Mouse (Mus musculus) heart, embryonic 11.5 days (tissue): Measurements from ENCODE around the gene Cpxm2. TPM values are rescaled to one million over a fixed set of nuclear protein-coding genes. Genes with fewer than 3 reads are reported as not detected.

Experiments used
- ATAC-seq: fragments of 200-750 bp; cut with Nextera tagmentation; replicated peaks from 2 replicates; pipeline ENCODE4 v1.8.0; 2017; ENCODE audit warnings: moderate library complexity; ENCODE audit not compliant: insufficient number of reproducible peaks, low FRiP score, low TSS enrichment
- H3K27ac ChIP-seq: fragments of 300-500 bp; sonication (generic); 2 replicates; pipeline ENCODE4 v1.5.1; 2014; ENCODE audit warnings: mild to moderate bottlenecking, low read depth, low read length
- H3K27me3 ChIP-seq: fragments of 300-500 bp; sonication (generic); 2 replicates; pipeline ENCODE4 v1.6.1; 2014; ENCODE audit warnings: mild to moderate bottlenecking, low read length, mixed read lengths; ENCODE audit not compliant: control insufficient read depth, insufficient read depth
- H3K36me3 ChIP-seq: fragments of 300-500 bp; sonication (generic); 2 replicates; pipeline ENCODE4 v1.6.1; 2014; ENCODE audit warnings: mild to moderate bottlenecking, low read length, moderate library complexity, mixed read lengths; ENCODE audit not compliant: control insufficient read depth, insufficient read depth
- H3K4me1 ChIP-seq: fragments of 300-500 bp; sonication (generic); 2 replicates; pipeline ENCODE4 v1.6.1; 2014; ENCODE audit warnings: low read length; ENCODE audit not compliant: control insufficient read depth, insufficient read depth
- H3K4me2 ChIP-seq: fragments of 300-500 bp; sonication (generic); 2 replicates; pipeline ENCODE4 v1.6.1; 2014; ENCODE audit warnings: mild to moderate bottlenecking, moderate library complexity
- H3K4me3 ChIP-seq: fragments of 300-500 bp; sonication (generic); 2 replicates; pipeline ENCODE4 v1.5.1; 2014; ENCODE audit warnings: low read depth, low read length
- H3K9ac ChIP-seq: fragments of 300-500 bp; sonication (generic); 2 replicates; pipeline ENCODE4 v1.6.1; 2014; ENCODE audit warnings: mild to moderate bottlenecking, low read depth, low read length, moderate library complexity
- H3K9me3 ChIP-seq: fragments of 300-500 bp; sonication (generic); replicated peaks from 2 replicates; pipeline ENCODE4 v1.6.1; 2016; ENCODE audit warnings: low read length; ENCODE audit not compliant: control insufficient read depth
- WGBS: fragments of 180-500 bp; shearing (Covaris S2); extraction: QIAGEN DNeasy Blood & Tissue Kit; methylation state at CpG from one replicate; pipeline ENCODE4 v1.1.7; 2014; ENCODE audit not compliant: insufficient replicate concordance; 5-methylcytosine and 5-hydroxymethylcytosine counted together
- polyA plus RNA-seq: library from polyadenylated mRNA; unstranded; fragments of >200 nt; fragmentation: Nextera tagmentation; extraction: Ambion mirVana; gene quantifications from 2 replicates; pipeline ENCODE4 v1.2.1, GENCODE M21; 2014

Cpxm2 gene
- polyA plus RNA-seq, 1 experiment from 2014 or later = not detected

DNA sequence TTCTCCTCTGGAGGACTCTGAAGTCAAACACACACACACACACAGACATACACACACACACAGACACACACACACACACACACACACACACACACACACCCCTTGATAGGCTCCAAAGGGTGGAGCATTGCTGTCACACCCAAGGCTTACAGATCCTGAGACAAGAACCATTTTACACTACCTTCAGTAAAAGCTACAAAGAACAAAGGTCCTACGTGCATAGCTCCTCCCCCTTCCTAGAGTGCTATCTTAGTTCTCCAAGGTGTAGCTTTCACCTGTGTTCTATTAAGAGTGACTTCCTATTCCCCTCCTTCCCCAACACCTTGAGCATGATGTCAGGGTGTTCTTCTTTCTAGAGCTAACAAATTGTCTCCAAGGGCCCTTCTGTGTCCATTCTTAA is 78.7 kb downstream of the Cpxm2 start:
- ATAC-seq = no peak
- Histone ChIP-seq H3K36me3 (no peaks in the 10 kb centered on the region), H3K27ac (no peak overlapping the region), H3K4me1 (no peaks in the 10 kb centered on the region), H3K27me3 (0 out of 2 replicates have a peak, but pooled peaks cover 2% of the 10 kb centered on the region), H3K4me2 (no peak overlapping the region), H3K4me3 (no peak overlapping the region), H3K9ac (no peak overlapping the region), H3K9me3 (no peaks in the 10 kb centered on the region)
- 67% methylated on average over 1 of the region's 1 CpGs for WGBS

DNA sequence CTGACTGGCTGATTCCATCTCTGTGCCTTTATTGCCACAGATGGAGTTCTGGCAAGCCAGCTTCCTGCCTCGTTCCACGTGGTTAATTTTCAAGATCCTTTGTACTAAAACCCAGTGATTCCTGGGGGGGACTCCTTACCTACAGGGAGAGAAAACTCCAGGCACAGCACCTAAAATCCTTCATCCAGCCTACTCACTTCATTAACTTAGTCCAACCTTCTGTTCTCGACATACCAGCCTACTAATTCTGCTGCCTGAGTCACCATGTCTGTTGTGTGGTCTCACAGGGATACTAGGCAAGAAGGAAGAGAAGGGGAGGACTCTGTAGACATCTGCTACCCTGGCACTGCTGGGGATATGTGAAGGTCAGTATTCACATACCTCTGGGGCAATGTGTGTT is 80.0 kb downstream of the Cpxm2 start:
- H3K9me3 ChIP-seq = no peaks in the 10 kb centered on the region
- 0 out of 2 replicates have a peak, but pooled peaks cover 2% of the 10 kb centered on the region for H3K27me3 ChIP-seq
- no peaks in the 10 kb centered on the region for H3K4me1 ChIP-seq
- no peak overlapping the region for H3K27ac ChIP-seq
- no peak overlapping the region for H3K4me3 ChIP-seq
- no peak for ATAC-seq
- H3K36me3 ChIP-seq = no peaks in the 10 kb centered on the region
- no peak overlapping the region for H3K4me2 ChIP-seq
- WGBS = 64% methylated on average over 3 of the region's 3 CpGs
- H3K9ac ChIP-seq = no peak overlapping the region

DNA sequence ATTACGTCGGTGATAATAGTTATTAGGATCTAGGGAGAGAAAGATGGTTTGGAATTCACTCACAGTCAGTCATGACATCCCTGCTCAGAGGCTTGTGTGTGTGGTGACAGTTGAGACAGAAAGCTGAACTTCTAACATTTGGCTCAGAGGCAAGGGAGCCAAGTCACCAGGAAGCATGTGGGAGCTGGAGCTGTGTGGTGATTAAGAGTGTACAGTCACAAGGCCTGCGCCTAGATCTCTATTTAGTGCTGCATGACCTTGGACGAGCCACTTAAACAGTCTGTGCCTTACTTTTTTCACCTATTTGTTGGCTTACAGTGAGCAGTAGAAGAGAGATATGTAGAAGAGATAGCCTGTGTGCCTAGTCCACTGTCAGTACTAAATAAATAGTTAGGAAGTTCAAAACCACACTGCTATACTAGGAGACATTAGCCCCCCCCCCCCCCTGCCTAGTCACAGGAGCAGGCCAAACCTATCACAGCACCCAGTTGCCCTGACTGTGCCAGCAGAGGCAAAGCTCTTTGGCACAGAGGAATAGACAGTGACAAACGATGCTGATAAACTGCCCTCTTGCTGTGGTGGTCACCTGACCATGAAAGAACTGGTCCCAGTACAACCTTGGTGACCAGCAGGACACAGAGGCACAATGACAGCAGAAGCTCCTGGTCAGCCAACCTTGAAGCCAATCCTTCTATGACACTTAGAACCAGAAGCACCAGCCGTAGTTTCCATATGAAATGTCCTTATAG is 83.5 kb downstream of the Cpxm2 start:
- Histone ChIP-seq H3K36me3 (no peaks in the 10 kb centered on the region), H3K4me3 (no peak overlapping the region), H3K27ac (no peak overlapping the region), H3K4me1 (no peaks in the 10 kb centered on the region), H3K9me3 (no peaks in the 10 kb centered on the region), H3K4me2 (no peak overlapping the region), H3K9ac (no peak overlapping the region), H3K27me3 (no peaks in the 10 kb centered on the region; the same call in 1 of the 2 replicates)
- 73% methylated on average over 6 of the region's 6 CpGs for WGBS
- ATAC-seq = no peak

DNA sequence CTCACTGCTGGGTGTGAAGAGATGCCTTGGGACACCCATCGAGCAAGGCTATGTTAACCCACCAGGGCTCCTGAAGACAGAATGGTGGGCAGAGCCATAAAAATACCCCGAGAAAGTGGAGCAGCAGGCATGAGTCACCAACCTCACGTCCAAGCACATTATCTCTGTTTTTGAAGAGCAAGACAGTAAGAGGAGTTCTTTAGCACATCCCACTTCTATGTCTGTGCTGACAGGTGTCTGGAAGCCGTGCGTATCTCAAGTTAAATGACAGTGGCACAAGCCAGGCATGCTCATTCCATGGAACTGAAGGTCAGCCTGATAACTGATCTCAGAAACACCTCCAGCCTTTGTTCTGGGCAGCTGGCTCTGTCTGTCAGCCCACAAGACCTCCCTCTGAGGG is 86.6 kb downstream of the Cpxm2 start:
- no peak for ATAC-seq

DNA sequence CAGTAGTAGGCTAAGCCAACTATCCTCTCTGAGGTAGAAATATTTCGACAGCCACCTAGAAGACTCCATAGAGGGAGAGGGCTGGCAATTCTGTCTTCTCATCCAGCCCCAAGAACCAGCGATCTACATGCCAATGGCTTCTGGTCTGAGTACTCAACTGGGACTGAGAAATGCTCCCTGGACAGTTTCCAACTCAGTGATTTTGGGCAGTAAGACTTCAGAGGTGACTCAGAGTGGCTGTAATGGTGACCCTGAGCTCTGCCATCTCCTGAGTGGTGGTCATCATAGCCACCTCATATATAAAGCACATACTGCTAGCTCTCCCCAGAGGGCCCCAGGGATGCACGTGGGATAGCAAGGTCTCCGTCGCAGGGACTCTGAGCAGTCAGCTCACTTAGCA is 87.0 kb downstream of the Cpxm2 start:
- Histone ChIP-seq H3K4me3 (no peak overlapping the region), H3K9ac (no peak overlapping the region), H3K9me3 (no peaks in the 10 kb centered on the region), H3K36me3 (no peaks in the 10 kb centered on the region), H3K27me3 (peaks cover 3% of the 10 kb centered on the region; the same call in 1 of the 2 replicates), H3K27ac (no peak overlapping the region), H3K4me2 (no peak overlapping the region), H3K4me1 (no peaks in the 10 kb centered on the region)
- no peak for ATAC-seq
- WGBS = 80% methylated on average over 5 of the region's 5 CpGs

More for the DNA sequence above, 86.6 kb downstream of the Cpxm2 start:
- peaks cover 3% of the 10 kb centered on the region; the same call in 1 of the 2 replicates for H3K27me3 ChIP-seq
- H3K4me2 ChIP-seq = no peak overlapping the region
- H3K4me1 ChIP-seq = no peaks in the 10 kb centered on the region
- H3K9me3 ChIP-seq = no peaks in the 10 kb centered on the region
- WGBS = 54% methylated on average over 5 of the region's 5 CpGs
- H3K36me3 ChIP-seq = no peaks in the 10 kb centered on the region
- no peak overlapping the region for H3K27ac ChIP-seq
- no peak overlapping the region for H3K4me3 ChIP-seq
- H3K9ac ChIP-seq = no peak overlapping the region

DNA sequence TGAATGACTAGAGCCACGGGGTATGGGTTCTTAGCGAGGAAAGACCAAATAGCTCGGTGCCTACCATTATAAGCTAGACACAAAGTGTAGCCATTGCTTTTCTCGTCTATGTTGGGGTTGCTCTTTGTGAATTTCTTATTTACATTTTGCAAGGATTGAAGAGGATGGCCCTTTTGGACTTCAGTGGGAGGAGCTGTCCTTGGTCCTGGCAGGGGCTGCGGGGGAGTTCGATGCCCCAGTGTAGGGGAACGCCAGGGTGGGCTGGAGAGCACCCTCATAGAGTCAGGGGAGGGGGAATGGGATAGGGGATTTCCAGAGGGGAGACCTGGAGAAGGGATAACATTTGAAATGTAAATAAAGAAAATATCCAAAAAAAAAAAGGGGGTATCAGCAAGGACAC is 94.4 kb downstream of the Cpxm2 start:
- ATAC-seq = no peak
- no peaks in the 10 kb centered on the region for H3K36me3 ChIP-seq
- no peak overlapping the region for H3K27ac ChIP-seq
- H3K9ac ChIP-seq = no peak overlapping the region
- WGBS = 72% methylated on average over 7 of the region's 7 CpGs
- H3K4me3 ChIP-seq = no peak overlapping the region
- H3K27me3 ChIP-seq = 0 out of 2 replicates have a peak, but pooled peaks cover 3% of the 10 kb centered on the region
- no peaks in the 10 kb centered on the region for H3K4me1 ChIP-seq
- no peak overlapping the region for H3K4me2 ChIP-seq
- H3K9me3 ChIP-seq = no peaks in the 10 kb centered on the region

DNA sequence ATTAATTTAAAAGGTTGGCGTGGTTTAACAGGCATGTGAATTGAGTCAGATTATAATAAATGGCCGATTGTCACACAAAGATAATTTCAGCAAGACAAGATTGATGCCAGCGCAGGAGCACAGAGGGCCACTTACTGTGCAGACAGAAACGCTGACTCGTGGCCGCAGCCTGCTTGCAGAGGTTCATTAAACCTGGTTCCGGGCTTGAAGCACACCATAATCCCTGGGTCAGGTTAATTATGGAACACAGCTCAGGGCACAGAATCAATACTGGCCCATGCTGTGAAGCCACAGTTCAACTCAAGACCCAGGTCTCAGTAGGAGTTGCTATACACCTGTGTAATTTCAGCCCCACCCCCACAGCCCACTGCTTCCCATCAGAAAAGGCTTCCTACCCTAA is 98.0 kb downstream of the Cpxm2 start:
- WGBS = 74% methylated on average over 7 of the region's 7 CpGs
- Histone ChIP-seq H3K27ac (no peak overlapping the region), H3K36me3 (no peaks in the 10 kb centered on the region), H3K9me3 (no peaks in the 10 kb centered on the region), H3K4me1 (no peaks in the 10 kb centered on the region), H3K4me2 (no peak overlapping the region), H3K27me3 (0 out of 2 replicates have a peak, but pooled peaks cover under 1% of the 10 kb centered on the region), H3K9ac (no peak overlapping the region), H3K4me3 (no peak overlapping the region)
- ATAC-seq = no peak

DNA sequence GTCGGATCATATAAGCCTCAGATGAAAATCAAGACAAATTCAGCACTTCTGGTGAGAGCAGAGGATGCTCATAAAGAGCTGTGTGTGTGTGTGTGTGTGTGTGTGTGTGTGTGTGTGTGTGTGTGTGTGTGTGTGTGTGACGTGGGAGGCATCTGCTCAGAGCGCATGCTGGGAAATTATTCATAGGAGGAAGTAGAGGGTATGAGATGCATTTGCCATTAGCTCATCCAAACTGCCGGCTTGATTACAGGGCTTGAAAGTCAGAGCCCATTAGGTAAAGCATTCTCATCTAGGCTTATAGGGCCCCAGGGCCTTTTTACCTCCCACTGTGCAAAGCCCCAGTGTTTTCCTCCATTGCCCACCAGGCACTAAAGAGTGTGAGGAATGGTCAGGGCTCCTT is 107.9 kb downstream of the Cpxm2 start:
- 64% methylated on average over 4 of the region's 4 CpGs for WGBS
- Histone ChIP-seq H3K9me3 (no peaks in the 10 kb centered on the region), H3K4me1 (no peaks in the 10 kb centered on the region), H3K9ac (no peak overlapping the region), H3K4me2 (no peak overlapping the region), H3K36me3 (no peaks in the 10 kb centered on the region), H3K27ac (no peak overlapping the region), H3K4me3 (no peak overlapping the region), H3K27me3 (0 out of 2 replicates have a peak, but pooled peaks cover 3% of the 10 kb centered on the region)
- ATAC-seq = no peak
